Mouse (Mus musculus): ENCODE measurements at regions not wholly inside any gene's neighbourhood (a gene's known extent, or its start where the extent isn't known, plus 50 kb on each side); places are given as distances from the start of the nearest gene placed in this dataset.
A peak's percentile ranks its signal among the peaks of the same experiment; 100 is the strongest.

DNA sequence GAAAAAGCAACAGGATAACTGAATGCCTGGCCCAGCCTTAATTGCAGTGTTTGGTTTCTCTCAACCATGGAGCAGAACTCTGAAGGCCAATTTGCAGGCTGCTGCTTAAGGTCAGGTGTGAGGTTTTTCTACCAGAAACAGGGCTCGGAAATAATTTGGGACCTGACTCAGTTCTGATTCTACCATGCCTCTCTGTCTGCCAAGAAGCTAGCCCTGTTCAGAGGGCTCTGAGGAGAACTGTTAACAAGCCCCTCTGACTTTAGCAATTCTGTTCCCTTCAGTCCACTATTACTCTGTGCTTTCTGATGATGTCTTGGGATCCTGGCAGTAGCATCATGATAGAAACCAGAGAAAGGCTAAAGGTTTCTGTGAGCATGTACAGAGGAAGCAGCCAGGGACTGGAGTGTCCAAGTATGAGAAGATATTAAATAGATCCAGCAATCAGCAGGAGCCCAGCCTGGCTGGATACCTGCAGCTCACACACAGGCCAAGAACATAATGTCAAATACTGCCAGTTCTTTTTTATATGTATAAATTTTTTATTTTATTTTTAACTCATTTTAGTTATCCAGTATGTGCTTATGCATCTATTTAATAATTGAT, 131.4 kb upstream of the Sptlc3 start:
- Histone ChIP-seq H3K4me3 (ENCODE audit: low read depth, low read length) (no peak overlapping the region), H3K27me3 (ENCODE audit: control insufficient read depth, insufficient read depth, low read length) (no peaks in the 10 kb centered on the region), H3K36me3 (ENCODE audit: control insufficient read depth, insufficient read depth, low read length) (no peaks in the 10 kb centered on the region), H3K9ac (ENCODE audit: low read length) (no peak overlapping the region), H3K4me2 (replicated peaks; ENCODE audit: low read depth) (no peak overlapping the region), H3K4me1 (replicated peaks; ENCODE audit: control insufficient read depth, insufficient read depth) (no peaks in the 10 kb centered on the region), H3K27ac (replicated peaks) (no peak overlapping the region), H3K9me3 (ENCODE audit: control insufficient read depth, low read length) (no peaks in the 10 kb centered on the region)
- WGBS, result 84% methylated on average over 1 of the region's 1 CpGs
- DNase-seq (ENCODE audit: low spot score) (no peak), ATAC-seq (ENCODE audit: low FRiP score, low TSS enrichment) (no peak)
- TF ChIP-seq EP300 (optimal IDR thresholded peaks at IDR 0.05) (no peak), CTCF (IDR thresholded peaks at IDR 0.05; ENCODE audit: low read depth) (no peak)

DNA sequence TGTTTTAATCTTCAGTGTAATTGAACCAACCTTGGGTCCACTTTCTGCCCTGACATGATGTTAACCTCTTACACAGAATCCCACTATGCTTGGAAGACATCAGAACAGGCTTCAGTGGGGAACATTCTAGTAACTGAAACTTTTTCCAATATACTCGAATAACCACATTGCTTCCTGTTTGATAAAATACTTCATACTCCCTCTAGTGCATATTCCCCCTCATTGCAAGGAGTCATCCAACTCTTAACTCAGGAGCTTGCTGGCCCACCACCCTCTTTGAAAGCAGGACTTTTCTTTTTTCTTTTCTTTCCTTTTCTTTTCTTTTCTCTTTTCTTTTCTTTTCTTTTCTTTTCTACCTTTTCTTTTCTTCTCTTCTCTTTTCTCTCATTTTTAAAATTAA, 123.6 kb upstream of the Sptlc3 start:
- Histone ChIP-seq H3K9ac (ENCODE audit: low read length) (no peak overlapping the region), H3K27ac (replicated peaks) (no peak overlapping the region), H3K9me3 (ENCODE audit: control insufficient read depth, low read length) (no peaks in the 10 kb centered on the region), H3K4me2 (replicated peaks; ENCODE audit: low read depth) (no peak overlapping the region), H3K36me3 (ENCODE audit: control insufficient read depth, insufficient read depth, low read length) (no peaks in the 10 kb centered on the region), H3K4me3 (ENCODE audit: low read depth, low read length) (no peak overlapping the region), H3K4me1 (replicated peaks; ENCODE audit: control insufficient read depth, insufficient read depth) (no peaks in the 10 kb centered on the region), H3K27me3 (ENCODE audit: control insufficient read depth, insufficient read depth, low read length) (no peaks in the 10 kb centered on the region)
- TF ChIP-seq EP300 (optimal IDR thresholded peaks at IDR 0.05) (no peak), CTCF (IDR thresholded peaks at IDR 0.05; ENCODE audit: low read depth) (peak; percentile 74)
- no peak for ATAC-seq (ENCODE audit: low FRiP score, low TSS enrichment)
- no peak for DNase-seq (ENCODE audit: low spot score)
- WGBS, result 22% methylated on average over 1 of the region's 1 CpGs

DNA sequence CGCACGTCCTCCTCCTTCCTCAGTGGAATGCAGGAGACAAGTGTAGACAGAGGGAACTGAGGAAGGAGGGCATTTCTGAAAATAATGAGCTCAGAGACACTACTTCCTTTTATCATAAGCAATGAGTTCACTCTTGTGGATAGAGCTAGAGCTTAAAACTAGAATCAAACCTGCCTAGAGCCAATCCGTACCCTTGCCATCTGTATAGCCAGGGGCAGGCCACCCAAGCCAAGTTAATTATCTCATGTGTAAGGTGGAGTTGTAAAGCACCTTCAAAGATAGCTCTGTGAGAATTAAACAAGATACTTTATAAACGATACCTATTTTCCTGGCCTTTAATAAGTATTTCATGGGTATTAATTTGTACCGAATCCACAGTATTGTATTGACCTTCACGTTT, 113.4 kb upstream of the Sptlc3 start:
- H3K9me3 ChIP-seq (ENCODE audit: control insufficient read depth, low read length), result no peaks in the 10 kb centered on the region
- H3K9ac ChIP-seq (ENCODE audit: low read length), result no peak overlapping the region
- DNase-seq (ENCODE audit: low spot score), result no peak
- H3K36me3 ChIP-seq (ENCODE audit: control insufficient read depth, insufficient read depth, low read length), result no peaks in the 10 kb centered on the region
- no peak overlapping the region for H3K4me3 ChIP-seq (ENCODE audit: low read depth, low read length)
- H3K4me2 ChIP-seq (replicated peaks; ENCODE audit: low read depth), result no peak overlapping the region
- no peaks in the 10 kb centered on the region for H3K27me3 ChIP-seq (ENCODE audit: control insufficient read depth, insufficient read depth, low read length)
- H3K4me1 ChIP-seq (replicated peaks; ENCODE audit: control insufficient read depth, insufficient read depth), result no peaks in the 10 kb centered on the region
- H3K27ac ChIP-seq (replicated peaks), result no peak overlapping the region
- TF ChIP-seq CTCF (IDR thresholded peaks at IDR 0.05; ENCODE audit: low read depth) (no peak), EP300 (optimal IDR thresholded peaks at IDR 0.05) (no peak)
- 74% methylated on average over 6 of the region's 6 CpGs for WGBS
- no peak for ATAC-seq (ENCODE audit: low FRiP score, low TSS enrichment)

DNA sequence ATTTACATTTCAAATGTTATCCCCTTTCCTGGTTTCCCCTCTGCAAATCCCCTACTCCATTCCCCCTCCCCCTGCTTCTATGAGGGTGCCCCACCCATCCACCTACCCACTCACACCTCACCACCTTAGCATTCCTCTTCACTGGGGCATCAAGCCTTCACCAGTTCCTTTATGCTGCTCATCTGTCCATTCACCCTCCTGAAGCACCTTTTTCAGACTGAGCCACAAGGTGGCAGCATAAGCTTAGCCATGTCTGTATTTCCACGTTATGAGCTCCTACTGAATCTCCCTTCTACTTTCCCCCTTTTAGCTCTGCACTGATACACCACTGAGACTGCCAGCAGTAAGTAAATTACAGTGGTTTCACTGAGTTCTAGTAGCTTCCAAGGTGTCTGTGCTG, 112.1 kb upstream of the Sptlc3 start:
- H3K4me3 ChIP-seq (ENCODE audit: low read depth, low read length), result no peak overlapping the region
- WGBS, result 0% methylated on average over 1 of the region's 1 CpGs
- no peak for TF ChIP-seq EP300 (optimal IDR thresholded peaks at IDR 0.05)
- peak; percentile 95 for TF ChIP-seq CTCF (IDR thresholded peaks at IDR 0.05; ENCODE audit: low read depth)
- H3K9me3 ChIP-seq (ENCODE audit: control insufficient read depth, low read length), result no peaks in the 10 kb centered on the region
- peak; percentile 78 for DNase-seq (ENCODE audit: low spot score)
- H3K4me2 ChIP-seq (replicated peaks; ENCODE audit: low read depth), result no peak overlapping the region
- no peaks in the 10 kb centered on the region for H3K27me3 ChIP-seq (ENCODE audit: control insufficient read depth, insufficient read depth, low read length)
- H3K4me1 ChIP-seq (replicated peaks; ENCODE audit: control insufficient read depth, insufficient read depth), result no peaks in the 10 kb centered on the region
- H3K27ac ChIP-seq (replicated peaks), result no peak overlapping the region
- no peaks in the 10 kb centered on the region for H3K36me3 ChIP-seq (ENCODE audit: control insufficient read depth, insufficient read depth, low read length)
- peak; percentile 51; the same call in 1 of the 2 replicates for ATAC-seq (ENCODE audit: low FRiP score, low TSS enrichment)
- no peak overlapping the region for H3K9ac ChIP-seq (ENCODE audit: low read length)

DNA sequence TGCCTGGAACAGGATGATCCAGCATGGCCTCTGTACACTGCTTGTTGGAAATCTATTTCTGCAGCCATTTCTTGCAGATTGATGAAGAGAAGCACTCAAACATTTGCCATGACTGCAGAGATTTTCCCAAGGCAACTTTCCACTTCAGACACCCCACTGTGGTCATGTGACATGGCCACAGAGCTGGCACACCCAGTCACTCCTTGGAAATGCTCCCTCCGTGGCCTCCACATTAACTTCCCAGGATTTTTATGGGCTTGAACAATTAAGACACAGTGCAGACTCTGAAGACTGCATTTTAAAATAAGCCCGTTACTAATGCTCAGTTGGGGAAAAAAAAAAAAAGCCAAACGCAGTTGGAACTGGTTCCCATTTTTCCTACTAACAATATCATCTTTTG, 80.2 kb upstream of the Sptlc3 start:
- Histone ChIP-seq H3K9me3 (ENCODE audit: control insufficient read depth, low read length) (no peaks in the 10 kb centered on the region), H3K36me3 (ENCODE audit: control insufficient read depth, insufficient read depth, low read length) (no peaks in the 10 kb centered on the region), H3K9ac (ENCODE audit: low read length) (no peak overlapping the region), H3K27ac (replicated peaks) (no peak overlapping the region), H3K4me3 (ENCODE audit: low read depth, low read length) (no peak overlapping the region), H3K4me2 (replicated peaks; ENCODE audit: low read depth) (no peak overlapping the region), H3K4me1 (replicated peaks; ENCODE audit: control insufficient read depth, insufficient read depth) (no peaks in the 10 kb centered on the region), H3K27me3 (ENCODE audit: control insufficient read depth, insufficient read depth, low read length) (no peaks in the 10 kb centered on the region)
- 57% methylated on average over 3 of the region's 3 CpGs for WGBS
- no peak for TF ChIP-seq CTCF (IDR thresholded peaks at IDR 0.05; ENCODE audit: low read depth)
- no peak for DNase-seq (ENCODE audit: low spot score)
- ATAC-seq (ENCODE audit: low FRiP score, low TSS enrichment), result no peak

DNA sequence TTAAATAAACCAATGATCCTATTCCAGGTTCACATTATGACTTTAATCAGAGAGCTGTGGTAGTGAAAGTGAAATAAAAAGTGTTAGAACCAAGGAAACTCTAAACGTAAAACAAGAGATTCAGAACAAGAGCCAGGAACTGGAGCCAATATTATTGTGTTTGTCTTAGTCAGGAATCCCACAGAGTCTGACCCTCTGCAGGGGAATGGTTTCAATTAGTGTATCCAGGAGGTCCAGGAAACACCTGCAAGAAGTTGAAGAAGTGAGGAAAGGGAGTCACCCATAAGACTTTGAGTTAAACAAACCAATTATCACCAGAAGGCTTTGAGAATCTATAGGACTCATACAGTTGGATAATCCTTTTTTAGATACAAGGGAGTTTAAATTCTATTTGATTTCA, 76.2 kb upstream of the Sptlc3 start:
- 16% methylated on average over 1 of the region's 1 CpGs for WGBS
- DNase-seq (ENCODE audit: low spot score) (no peak), ATAC-seq (ENCODE audit: low FRiP score, low TSS enrichment) (no peak)
- Histone ChIP-seq H3K27ac (replicated peaks) (no peak overlapping the region), H3K27me3 (ENCODE audit: control insufficient read depth, insufficient read depth, low read length) (no peaks in the 10 kb centered on the region), H3K4me2 (replicated peaks; ENCODE audit: low read depth) (no peak overlapping the region), H3K4me1 (replicated peaks; ENCODE audit: control insufficient read depth, insufficient read depth) (no peaks in the 10 kb centered on the region), H3K9me3 (ENCODE audit: control insufficient read depth, low read length) (no peaks in the 10 kb centered on the region), H3K9ac (ENCODE audit: low read length) (no peak overlapping the region), H3K36me3 (ENCODE audit: control insufficient read depth, insufficient read depth, low read length) (no peaks in the 10 kb centered on the region), H3K4me3 (ENCODE audit: low read depth, low read length) (no peak overlapping the region)
- TF ChIP-seq EP300 (optimal IDR thresholded peaks at IDR 0.05) (no peak), CTCF (IDR thresholded peaks at IDR 0.05; ENCODE audit: low read depth) (no peak)

All from stomach, postnatal 0 days (tissue).